Mouse (Mus musculus): Measurements from ENCODE around the gene Nudt17. TPM values are rescaled to one million over a fixed set of nuclear protein-coding genes. Genes with fewer than 3 reads are reported as not detected.
"Not testable (repeated sequence)": the region's sequence is repeated elsewhere in the genome, so short reads cannot be mapped to it uniquely, and the experiment has no call there.

Gene Nudt17
- total RNA-seq (2017), result 0.57 to 2.7 TPM in 2 of 3 replicates, not detected in the other

DNA sequence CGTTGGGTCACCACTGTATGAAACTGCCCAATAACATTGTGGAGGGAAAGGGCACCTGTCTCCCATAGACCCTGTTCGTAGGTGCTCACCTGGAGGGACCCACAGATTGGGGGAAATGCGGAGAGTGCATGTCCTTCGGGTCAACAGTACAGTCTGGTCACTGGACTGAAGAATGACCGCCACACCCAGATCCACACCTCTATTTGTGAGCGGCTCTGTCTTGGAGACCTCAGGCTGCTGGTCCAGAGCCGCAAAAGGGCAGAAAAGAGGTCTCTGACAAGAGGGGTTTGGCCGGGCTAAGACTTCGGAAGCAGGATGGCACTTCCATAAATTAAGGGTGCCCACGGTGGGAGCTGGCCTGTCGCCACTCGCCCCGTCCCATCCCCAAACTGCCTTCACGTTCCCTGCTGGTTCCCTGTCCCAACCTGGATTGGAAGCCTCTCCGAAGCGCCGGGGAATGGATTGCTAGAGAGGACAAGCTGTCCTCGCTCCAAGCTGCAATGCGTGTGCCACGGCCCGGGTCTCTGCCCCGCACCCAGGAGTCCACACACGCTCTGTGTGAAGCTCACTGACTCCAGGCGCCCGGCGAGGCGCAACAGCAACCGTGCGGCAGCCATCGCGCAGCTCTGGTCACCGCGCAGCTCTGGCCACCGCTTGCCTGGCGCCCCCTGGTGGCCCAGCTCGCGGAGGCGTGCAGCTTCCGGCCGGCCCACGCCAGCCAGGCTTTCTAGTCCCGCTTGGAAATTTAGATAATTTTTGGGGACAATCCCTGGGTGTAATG, at the start of gene Nudt17:
Gene Nudt17 (minus strand): TSS at position 660 of the 781 bp plus-strand sequence.
- peak; percentile 49; the same call in 1 of the 2 replicates for ATAC-seq (replicated peaks; ENCODE audit: insufficient number of reproducible peaks, low FRiP score, low TSS enrichment, poor library complexity, severe bottlenecking)

DNA sequence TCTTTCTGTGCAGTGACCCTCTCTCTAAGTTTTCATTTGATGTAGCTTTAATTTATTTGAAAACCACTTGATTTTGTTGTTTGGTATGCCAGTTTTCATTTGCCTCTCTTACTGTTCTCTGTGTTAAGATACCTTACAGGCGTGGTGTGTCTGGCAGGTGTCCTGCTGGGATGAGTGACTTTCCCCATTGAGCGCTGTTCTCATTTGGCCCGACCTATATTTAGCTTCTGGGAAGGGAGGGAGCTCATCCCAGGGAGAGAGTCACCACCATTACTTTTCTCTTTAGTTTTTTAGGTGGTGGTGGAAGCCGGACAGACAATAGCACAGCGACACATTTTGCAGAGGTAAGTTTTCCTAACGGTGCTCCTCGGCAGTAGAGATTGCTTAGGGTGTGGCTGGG, 49.3 kb upstream of the Nudt17 start:
- no peak for ATAC-seq (replicated peaks; ENCODE audit: insufficient number of reproducible peaks, low FRiP score, low TSS enrichment, poor library complexity, severe bottlenecking)

DNA sequence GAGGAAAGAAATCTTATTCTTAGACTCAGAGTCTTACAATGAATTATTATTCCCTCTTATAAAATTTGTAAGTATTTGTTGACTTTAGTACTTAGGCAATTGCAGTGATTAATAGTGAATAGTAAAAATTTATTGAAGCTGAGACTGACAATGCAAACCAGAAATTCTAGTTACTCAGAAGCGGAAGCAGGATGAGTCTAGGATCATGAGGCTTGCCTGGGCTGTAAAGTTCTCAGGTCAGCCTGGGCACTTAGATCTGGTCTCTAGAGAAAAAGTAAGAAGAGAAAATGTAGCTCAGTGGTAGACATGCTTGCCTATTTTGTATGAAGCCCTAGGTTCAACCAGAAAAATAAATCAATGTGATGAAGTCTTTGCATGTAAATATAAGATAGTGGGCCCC, 47.6 kb upstream of the Nudt17 start:
- ATAC-seq (replicated peaks; ENCODE audit: insufficient number of reproducible peaks, low FRiP score, low TSS enrichment, poor library complexity, severe bottlenecking), result no peak

DNA sequence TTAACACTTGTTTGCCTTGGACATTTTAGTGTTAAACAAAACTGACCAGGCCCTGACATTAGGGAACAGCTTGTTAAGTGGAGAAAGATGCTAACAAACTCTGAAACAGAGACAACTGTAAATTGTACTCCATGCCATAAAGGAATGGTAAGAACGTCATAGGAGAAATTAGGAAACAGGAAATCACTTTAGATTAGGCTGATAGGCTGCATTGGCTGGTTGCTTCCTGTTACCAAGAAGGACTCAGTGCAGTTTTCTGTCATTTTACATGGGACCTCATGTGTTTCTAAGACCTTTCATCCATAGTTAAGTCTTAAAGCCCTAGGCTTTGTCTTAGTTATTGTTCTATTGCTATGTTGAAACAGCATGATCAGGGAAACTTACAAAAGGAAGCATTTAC, 38.5 kb upstream of the Nudt17 start:
- ATAC-seq (replicated peaks; ENCODE audit: insufficient number of reproducible peaks, low FRiP score, low TSS enrichment, poor library complexity, severe bottlenecking), result no peak

DNA sequence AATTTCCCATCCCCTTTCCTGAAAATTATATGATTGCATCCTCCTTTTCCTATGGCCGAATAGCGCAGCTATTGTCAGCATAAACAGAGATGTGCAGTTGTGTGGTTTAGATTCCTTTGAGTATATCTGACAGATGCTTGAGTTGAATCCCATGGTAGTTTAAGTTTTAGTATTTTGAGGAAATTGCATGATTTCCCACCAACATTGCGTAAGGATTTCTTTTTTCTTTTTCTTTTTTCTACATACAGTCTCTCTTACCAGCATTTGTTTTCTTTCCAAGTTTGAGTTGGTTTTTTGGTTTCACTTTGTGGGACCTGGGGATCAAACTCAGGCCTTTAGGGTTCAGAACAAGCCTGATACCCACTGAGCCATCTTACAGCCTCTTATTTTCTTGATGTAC, 36.0 kb upstream of the Nudt17 start:
- ATAC-seq (replicated peaks; ENCODE audit: insufficient number of reproducible peaks, low FRiP score, low TSS enrichment, poor library complexity, severe bottlenecking), result no peak

DNA sequence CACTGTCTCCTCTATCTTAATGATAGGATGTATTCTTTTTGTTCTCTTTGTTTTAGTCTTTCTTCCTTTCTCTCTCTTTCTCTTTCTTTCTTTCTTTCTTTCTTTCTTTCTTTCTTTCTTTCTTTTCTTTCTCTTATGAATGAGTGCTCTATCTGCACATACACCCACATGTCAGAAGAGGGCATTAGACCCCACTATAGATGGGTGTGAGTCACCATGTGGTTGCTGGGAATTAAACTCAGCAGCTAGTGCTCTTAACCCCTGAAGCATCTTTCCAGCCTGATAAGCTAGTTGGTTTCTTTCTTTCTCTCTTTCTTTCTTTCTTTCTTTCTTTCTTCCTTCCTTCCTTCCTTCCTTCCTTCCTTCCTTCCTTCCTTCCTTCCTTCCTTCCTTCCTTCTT, 31.9 kb upstream of the Nudt17 start:
- not testable (repeated sequence) for ATAC-seq (replicated peaks; ENCODE audit: insufficient number of reproducible peaks, low FRiP score, low TSS enrichment, poor library complexity, severe bottlenecking)

DNA sequence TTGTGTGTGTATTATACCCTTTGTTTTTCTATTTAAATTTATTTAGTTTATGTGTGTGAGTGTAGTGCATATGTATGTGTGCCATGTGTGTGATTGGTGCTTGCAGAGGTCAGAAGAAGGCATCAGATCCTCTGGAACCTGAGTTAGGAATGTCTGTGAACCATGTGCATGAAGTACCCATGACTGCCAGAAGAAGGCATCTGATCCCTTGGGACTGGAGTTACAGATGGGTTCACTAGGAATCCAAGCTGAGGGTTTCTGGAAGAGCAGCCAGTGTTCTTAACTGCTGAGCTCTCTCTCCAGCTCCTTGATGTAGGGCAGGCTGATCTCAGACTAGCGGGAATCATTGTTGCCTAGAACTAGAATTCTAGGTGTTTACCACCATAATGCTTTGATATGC, 29.6 kb upstream of the Nudt17 start:
- ATAC-seq (replicated peaks; ENCODE audit: insufficient number of reproducible peaks, low FRiP score, low TSS enrichment, poor library complexity, severe bottlenecking), result no peak

DNA sequence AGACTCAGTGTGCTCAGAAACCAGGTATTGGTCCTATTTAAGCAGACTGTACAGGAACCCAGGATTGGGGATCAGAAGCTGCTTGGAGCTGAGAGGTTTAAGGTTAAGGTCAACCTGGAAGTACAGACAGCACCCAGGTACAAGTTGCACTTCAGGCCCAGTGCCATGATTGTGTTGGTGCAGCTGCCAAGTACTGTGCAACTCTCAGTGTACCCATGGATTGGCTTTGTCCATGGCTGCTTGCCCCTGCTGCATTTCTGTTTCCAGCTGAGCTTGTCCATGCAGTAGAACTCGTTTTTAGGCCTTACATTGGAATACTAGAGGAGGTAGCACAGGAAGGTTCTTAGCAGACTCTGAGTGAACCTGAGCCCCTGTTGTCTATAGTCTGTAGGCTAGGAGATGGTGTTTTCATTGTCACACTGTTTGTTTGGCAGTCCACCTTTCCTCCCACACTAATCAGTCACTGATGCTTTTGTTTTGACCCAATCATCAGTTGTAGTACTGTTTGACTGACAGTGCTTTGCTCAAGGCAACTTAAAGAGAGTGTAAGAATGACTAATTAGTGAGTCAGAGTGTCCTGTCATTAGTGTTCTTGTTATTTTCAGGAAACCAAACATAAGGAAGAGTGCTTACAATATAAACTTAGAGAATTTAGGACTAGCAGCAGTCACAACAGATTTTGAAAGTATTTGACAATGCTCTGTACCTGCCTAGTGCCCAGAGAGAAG, 28.8 kb upstream of the Nudt17 start:
- no peak for ATAC-seq (replicated peaks; ENCODE audit: insufficient number of reproducible peaks, low FRiP score, low TSS enrichment, poor library complexity, severe bottlenecking)

DNA sequence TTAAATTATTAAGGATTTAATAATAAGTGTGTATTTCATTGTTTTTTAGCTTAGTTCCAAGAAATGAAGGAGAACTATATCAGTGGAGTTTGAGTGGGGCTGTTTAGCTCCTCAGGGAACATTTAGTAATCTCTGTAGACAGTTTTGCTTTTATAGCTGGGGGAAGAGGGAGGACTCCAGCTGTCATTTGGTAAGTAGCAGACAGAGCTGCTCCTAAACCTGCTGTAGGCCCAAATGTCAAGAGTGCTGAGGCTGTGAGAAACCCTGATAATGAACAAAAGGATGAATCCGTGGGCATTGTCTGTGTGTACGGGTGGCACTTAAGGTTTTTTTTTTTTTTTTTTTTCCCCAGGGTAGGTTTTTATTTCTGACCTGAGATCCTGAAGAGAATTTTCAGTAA, 26.8 kb upstream of the Nudt17 start:
- ATAC-seq (replicated peaks; ENCODE audit: insufficient number of reproducible peaks, low FRiP score, low TSS enrichment, poor library complexity, severe bottlenecking), result no peak

DNA sequence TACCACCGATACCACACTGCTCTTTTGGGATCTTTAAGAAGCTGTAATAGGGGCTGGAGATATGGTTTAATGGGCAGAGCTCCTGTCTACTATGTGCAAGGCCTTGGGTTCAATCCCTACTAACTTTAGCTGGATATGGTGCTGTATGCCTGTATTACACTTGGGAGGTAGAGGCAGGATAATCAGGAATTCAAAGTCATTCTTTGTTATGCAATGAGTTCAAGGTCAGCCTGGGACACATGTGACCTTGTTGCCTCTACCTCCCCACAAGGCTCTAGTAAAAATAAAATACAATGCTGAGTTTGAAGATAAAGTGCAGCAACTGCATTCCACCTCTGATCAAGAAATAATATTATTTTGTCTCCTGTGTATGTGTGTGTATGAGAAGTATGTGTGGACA, 25.6 kb upstream of the Nudt17 start:
- ATAC-seq (replicated peaks; ENCODE audit: insufficient number of reproducible peaks, low FRiP score, low TSS enrichment, poor library complexity, severe bottlenecking), result no peak

DNA sequence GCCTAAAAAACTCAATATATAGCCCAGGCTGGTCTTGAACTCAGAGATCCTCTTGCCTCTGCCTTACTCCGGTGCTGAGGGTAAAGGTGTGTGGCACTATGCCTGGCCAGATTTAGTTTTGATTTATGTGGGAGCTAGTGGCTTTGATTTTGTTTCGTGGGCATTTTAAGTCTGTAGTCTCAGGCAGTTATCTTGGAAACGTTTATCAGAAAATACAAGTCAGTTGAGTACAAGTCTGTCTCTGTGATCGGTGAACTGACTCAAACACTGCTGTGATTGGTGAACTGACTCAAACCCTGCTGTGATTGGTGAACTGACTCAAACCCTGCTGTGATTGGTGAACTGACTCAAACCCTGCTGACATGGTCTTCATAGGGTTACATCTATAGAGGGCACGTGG, 22.4 kb upstream of the Nudt17 start:
- no peak for ATAC-seq (replicated peaks; ENCODE audit: insufficient number of reproducible peaks, low FRiP score, low TSS enrichment, poor library complexity, severe bottlenecking)

DNA sequence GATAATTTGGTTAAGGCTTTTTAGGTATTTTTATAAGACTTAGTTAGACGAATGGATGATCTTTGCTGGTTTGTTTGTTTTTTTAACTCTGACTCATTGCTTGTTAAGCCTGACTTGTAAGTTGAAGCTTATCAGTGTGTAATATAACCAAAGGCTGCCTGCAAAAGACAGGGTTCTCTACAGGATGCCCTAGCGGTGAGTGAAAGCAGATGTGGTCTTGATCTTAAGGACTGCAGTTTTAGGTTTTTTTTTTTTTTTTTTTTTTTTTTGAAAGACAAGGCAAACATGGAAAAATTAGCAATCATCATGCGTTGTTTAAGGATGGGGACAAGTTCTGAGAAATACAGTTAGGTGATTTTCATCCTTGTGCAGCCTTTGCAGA, 21.0 kb upstream of the Nudt17 start:
- ATAC-seq (replicated peaks; ENCODE audit: insufficient number of reproducible peaks, low FRiP score, low TSS enrichment, poor library complexity, severe bottlenecking), result no peak

DNA sequence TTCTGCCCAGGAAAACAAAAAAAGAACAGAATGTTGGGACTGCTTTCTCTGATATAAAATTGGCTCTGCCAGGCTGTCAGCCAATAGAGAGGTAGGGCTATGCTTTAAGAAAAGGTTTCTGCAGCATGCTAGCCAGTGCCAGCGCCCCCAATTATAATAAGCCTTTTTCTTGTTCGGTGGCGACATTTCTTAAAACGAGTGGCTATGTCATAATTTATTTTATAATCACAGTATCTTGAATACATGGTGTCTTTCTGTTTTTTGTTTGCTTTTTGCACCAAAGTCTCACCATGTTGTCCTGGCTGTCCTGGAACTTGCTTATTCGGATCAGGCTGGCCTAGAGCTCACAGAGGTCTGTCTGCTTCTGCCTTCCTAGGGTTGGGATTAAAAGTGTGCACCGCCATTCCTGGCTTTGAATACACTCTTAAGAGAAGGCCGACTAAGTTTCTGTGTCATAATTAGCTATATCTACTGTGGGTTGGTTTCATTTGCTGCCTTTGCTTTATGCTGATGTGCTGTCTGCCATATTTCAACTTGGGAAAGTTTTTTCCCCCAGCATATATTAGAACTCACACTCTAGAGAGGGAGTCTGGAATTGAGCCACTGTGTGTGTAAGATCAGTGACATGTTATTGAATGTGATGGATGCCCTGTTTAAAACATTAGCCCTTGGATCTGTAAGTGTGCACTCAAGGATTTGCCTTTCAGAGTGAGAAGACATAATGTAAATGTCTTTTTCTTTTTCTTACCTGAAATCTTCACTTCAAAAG, 20.5 kb upstream of the Nudt17 start:
- ATAC-seq (replicated peaks; ENCODE audit: insufficient number of reproducible peaks, low FRiP score, low TSS enrichment, poor library complexity, severe bottlenecking), result no peak

DNA sequence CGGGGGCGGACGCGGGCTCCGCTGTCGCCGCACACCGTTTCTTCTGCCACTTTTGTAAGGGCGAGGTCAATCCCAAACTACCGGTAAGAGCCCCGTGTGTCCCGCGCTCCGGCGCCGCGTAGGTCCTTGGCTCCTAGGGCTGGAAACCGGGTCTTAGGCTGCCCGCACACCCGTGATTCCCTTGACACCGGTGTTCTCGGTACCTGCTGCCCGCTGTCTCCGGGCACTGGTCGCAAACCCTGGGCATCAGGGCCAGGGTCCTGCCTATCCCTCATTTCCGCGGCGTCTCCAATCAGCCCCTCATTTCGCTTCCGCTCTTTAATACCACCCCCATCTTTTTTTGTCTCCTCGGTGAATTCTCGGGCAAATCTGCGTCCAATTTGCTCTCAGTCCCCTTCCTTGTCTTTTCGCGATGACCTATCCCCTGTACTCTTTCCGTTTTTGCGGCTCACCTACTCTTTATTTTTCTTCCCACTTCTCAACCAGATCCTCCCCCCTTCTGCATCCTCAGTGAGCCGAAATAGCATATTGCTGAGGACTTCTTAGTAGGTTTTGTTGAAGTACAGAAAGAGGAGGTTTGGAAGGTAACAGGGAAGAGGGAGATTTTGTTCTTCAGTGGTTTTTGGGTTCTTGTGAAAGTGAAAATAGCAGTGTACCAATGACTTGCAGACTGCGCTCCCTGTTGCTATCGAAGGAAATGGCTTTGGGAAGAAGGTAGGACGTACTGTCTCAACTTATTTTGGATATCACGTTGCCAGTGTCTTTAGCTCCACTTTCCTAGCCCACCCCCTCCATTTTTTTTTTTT, 19.7 kb upstream of the Nudt17 start:
- ATAC-seq (replicated peaks; ENCODE audit: insufficient number of reproducible peaks, low FRiP score, low TSS enrichment, poor library complexity, severe bottlenecking), result peak; percentile 23; the same call in 1 of the 2 replicates

DNA sequence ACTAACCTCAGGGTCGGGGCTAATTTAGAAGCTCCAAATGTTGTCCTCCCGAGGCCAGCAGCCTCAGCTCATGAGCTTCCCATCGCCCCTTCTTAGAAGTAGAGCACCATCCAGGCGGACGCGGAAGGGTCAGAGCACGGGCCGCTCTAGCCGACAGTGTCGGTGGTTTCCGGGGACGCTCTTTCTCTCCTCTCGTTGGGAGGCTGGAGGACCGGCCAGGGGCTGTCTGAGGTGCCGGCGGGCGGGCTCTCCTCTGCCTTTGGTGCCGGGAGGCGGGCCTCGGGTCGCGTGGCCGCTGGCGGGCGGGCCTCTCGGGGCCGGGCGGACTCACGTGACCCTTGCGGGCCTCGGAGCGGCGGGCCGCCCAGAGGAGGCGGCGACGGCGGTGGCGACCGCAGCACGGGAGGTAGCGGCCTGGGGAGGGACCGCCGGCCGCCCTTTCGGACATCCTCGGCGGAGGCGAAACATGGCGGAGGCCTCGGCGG, 19.0 kb upstream of the Nudt17 start, which contains the start of the genes Polr3c and Rnf115:
Gene Polr3c (minus strand): TSS at position 286 of the 485 bp plus-strand sequence.
Gene Rnf115 (plus strand): TSS at position 322 of the 485 bp plus-strand sequence.
- ATAC-seq (replicated peaks; ENCODE audit: insufficient number of reproducible peaks, low FRiP score, low TSS enrichment, poor library complexity, severe bottlenecking), result peak; percentile 94

DNA sequence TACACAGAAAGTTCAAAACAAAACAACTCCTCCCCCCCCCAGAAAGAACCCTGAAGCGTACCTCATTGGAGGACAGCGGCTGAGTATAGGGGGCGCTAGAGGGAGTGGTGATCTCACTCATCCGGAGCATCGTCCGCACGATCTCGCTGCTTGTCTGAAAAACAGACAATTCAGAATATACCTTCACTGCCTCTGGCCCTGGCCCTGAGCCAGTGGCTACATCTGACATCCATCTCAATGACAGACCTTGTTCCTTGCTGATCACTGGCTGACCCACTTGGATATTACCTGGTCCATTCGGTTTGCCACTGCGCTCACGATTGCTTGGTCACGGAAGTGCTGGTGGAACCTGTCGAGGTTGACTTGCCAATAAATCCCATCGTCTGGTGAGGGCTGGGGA, 10.8 kb upstream of the Nudt17 start:
- ATAC-seq (replicated peaks; ENCODE audit: insufficient number of reproducible peaks, low FRiP score, low TSS enrichment, poor library complexity, severe bottlenecking), result no peak

DNA sequence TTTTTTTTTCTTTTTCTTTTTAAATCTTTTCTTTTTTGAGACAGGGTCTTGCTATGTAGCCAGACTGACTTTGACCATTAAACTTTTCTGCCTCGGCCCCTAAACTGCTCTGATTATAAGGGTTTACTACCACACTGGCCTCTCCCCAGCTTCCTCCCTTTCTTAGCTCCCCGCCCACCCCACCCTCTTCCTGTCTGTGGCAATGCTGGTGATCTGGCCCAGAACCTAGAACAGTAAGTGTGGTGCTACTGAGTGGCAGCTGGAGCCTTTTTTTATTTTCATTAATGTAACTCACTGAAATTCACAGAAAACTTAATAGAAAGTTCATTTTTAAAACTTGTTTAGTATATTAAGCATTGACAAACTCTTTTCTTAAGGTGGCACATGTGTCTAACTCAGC, 7.5 kb upstream of the Nudt17 start:
- ATAC-seq (replicated peaks; ENCODE audit: insufficient number of reproducible peaks, low FRiP score, low TSS enrichment, poor library complexity, severe bottlenecking), result peak; percentile 65

DNA sequence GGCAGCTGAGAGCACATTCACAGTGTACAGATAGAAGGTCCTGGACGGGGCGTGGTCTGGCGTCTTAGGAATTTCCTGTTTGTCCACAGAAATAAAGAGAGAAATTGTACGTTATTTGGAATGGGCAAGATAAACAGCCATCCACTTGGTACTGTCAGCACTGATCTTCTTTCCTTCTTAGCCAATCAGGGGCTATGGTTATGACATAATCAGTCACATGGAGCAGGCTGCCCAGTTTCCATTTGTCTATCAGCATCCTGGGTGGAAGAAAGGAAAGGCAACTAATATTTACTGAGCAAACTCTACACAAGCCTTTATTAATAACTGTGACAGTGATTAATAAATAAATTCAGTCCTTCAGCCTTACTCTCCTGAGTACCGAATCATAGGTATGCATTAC, 5.9 kb upstream of the Nudt17 start:
- ATAC-seq (replicated peaks; ENCODE audit: insufficient number of reproducible peaks, low FRiP score, low TSS enrichment, poor library complexity, severe bottlenecking), result no peak

Data from monocyte, adult 5-6 weeks (primary cell).